Mouse (Mus musculus) MEL (cell line): ENCODE data around the gene Pik3cd.

ENCODE experiments used
- CTCF ChIP-seq, 3 experiments: IDR thresholded peaks in 2 of 3; conservative IDR thresholded peaks in 1 of 3; 2 replicates each; pipeline ENCODE4 v1.5.1; 2011 to 2012; ENCODE audit warnings: low read length in 3 of 3, low read depth in 2 of 3, mild to moderate bottlenecking in 2 of 3, improper control_type of control experiment in 1 of 3, inconsistent platforms in 1 of 3, mixed read lengths in 1 of 3, moderate library complexity in 1 of 3; ENCODE audit not compliant: control insufficient read depth in 1 of 3, insufficient read depth in 1 of 3, poor library complexity in 1 of 3, severe bottlenecking in 1 of 3
- EP300 ChIP-seq, 2 experiments: IDR thresholded peaks; 2 replicates each; pipeline ENCODE4 v1.6.1; 2011; ENCODE audit warnings: improper control_type of control experiment in 2 of 2, low read length in 2 of 2, low read depth in 1 of 2, mild to moderate bottlenecking in 1 of 2
- KAT2A ChIP-seq: conservative IDR thresholded peaks from 2 replicates; pipeline ENCODE4 v1.6.1; 2012; ENCODE audit warnings: low read depth, low read length, improper control_type of control experiment, inconsistent platforms
- POLR2A ChIP-seq, 2 experiments: IDR thresholded peaks; 2 replicates each; pipeline ENCODE4 v1.6.1; 2011 to 2012; ENCODE audit warnings: low read length in 2 of 2, mild to moderate bottlenecking in 2 of 2, control low read depth in 1 of 2, improper control_type of control experiment in 1 of 2, low read depth in 1 of 2, moderate library complexity in 1 of 2; ENCODE audit not compliant: control insufficient read depth in 1 of 2, insufficient read depth in 1 of 2, poor library complexity in 1 of 2

DNA sequence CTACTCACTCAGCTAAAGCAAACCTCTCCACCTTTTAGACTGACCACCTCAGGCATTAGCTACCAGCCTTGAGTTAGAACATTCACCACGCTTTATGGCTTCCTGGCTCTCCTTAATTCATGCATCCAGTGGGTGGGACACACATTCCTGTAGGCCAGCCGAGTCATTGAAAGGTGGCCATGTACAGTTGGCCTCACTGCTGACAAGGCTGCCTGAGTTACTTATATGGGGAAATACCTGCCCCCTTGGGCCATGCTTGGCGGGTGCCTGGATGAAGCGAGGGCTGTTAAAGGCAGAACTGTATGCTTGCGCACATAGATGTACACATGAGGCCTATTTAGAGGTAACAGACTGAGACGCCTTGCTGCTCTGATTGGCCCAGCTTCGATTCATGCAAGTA, 37.9 kb upstream of the Pik3cd start:
- no peak for TF ChIP-seq POLR2A (IDR thresholded peaks at IDR 0.05; ENCODE audit: control insufficient read depth in 1 of 2, insufficient read depth in 1 of 2, low read depth in 1 of 2, low read length in 2 of 2, poor library complexity in 1 of 2)
- no peak for TF ChIP-seq CTCF (IDR thresholded peaks at IDR 0.05 in 2 of 3, conservative IDR thresholded peaks at IDR 0.05 in 1 of 3; ENCODE audit: control insufficient read depth in 1 of 3, insufficient read depth in 1 of 3, low read depth in 2 of 3, low read length in 3 of 3, poor library complexity in 1 of 3, severe bottlenecking in 1 of 3)
- TF ChIP-seq KAT2A: no peak
- no peak for TF ChIP-seq EP300 (IDR thresholded peaks at IDR 0.05; ENCODE audit: low read depth in 1 of 2, low read length in 2 of 2)
